Comparison of ENCODE assay signal across 15 mouse cellular contexts in genomic region chr4:35413488-35413887, GRCm38 (mm10).
"Had no signal": no experiment of that assay in that cellular context is flagged by ENCODE, and none has a peak within 500 bp of the region (broad histone marks: within the 10 kb centered on the region; RNA-seq: fewer than 3 reads in every experiment).

No protein-coding gene starts in this region.

- H3K4me3 ChIP-seq: kidney, embryonic 15.5 days; left cerebral cortex, adult 2 months; liver, embryonic 13.5 days; megakaryocyte, embryonic 14.5 days; midbrain, embryonic 10.5 days had no signal

- H3K36me3 ChIP-seq: kidney, embryonic 15.5 days; liver, embryonic 13.5 days; midbrain, embryonic 10.5 days had no signal

- H3K9me3 ChIP-seq: kidney, embryonic 15.5 days; liver, embryonic 13.5 days; megakaryocyte, embryonic 14.5 days; midbrain, embryonic 10.5 days had no signal

- DNase-seq: kidney, adult 11 months; kidney, adult 8-10 months; kidney, postnatal 10 days; kidney, postnatal 36 days; layer of hippocampus, postnatal 36 days; liver, embryonic 13.5 days; lung, adult 2 months; thymus, adult 18-20 months; thymus, postnatal 36 days had no signal

- ATAC-seq: midbrain, embryonic 16.5 days had no signal

- H3K9ac ChIP-seq: kidney, embryonic 15.5 days; liver, embryonic 13.5 days had no signal

- H3K27me3 ChIP-seq: kidney, embryonic 15.5 days; liver, embryonic 13.5 days; megakaryocyte, embryonic 14.5 days had no signal

- H3K4me2 ChIP-seq: kidney, embryonic 15.5 days; liver, embryonic 13.5 days had no signal

- H3K27ac ChIP-seq: kidney, embryonic 15.5 days; left cerebral cortex, adult 2 months; liver, embryonic 13.5 days; macrophage; midbrain, embryonic 10.5 days had no signal

- H3K4me1 ChIP-seq: kidney, embryonic 15.5 days; liver, embryonic 13.5 days; megakaryocyte, embryonic 14.5 days had no signal
